ENCODE assay signal across 15 mouse cellular contexts in genomic region chr2:83396820-83397609, GRCm38 (mm10).
DNase-seq lines count a peak whose midpoint lies in the region; ATAC-seq lines count a peak whose summit lies in the region.
"Had no signal": no experiment of that assay in that cellular context is flagged by ENCODE, and none has a peak within 500 bp of the region (broad histone marks: within the 10 kb centered on the region; RNA-seq: fewer than 3 reads in every experiment).

No protein-coding gene starts in this region.

- no peaks in the 10 kb centered on the region for H3K4me1 ChIP-seq in neural tube, embryonic 12.5 days
- no peaks in the 10 kb centered on the region for H3K4me1 ChIP-seq in forebrain, embryonic 15.5 days
- 0 out of 2 replicates have a peak, but pooled peaks cover 2% of the 10 kb centered on the region for H3K4me1 ChIP-seq in hindbrain, embryonic 16.5 days (ENCODE audit: control insufficient read depth, insufficient read depth, low read depth, low read length)
- H3K4me1 ChIP-seq: limb, embryonic 13.5 days; liver, embryonic 15.5 days had no signal

- no peak overlapping the region for H3K4me3 ChIP-seq in neural tube, embryonic 12.5 days
- H3K4me3 ChIP-seq in forebrain, embryonic 15.5 days, result no peak overlapping the region
- H3K4me3 ChIP-seq in hindbrain, embryonic 16.5 days (ENCODE audit: low read length), result no peak overlapping the region
- H3K4me3 ChIP-seq: limb, embryonic 13.5 days; liver, embryonic 15.5 days had no signal

- ATAC-seq in neural tube, embryonic 12.5 days (ENCODE audit: low FRiP score, low read depth), result peak; percentile 65
- peak; percentile 66 for ATAC-seq in forebrain, embryonic 15.5 days (replicated peaks)
- peak; percentile 78 for ATAC-seq in hindbrain, embryonic 16.5 days
- no peak for ATAC-seq in activated CD4-positive, CD25-positive, alpha-beta regulatory T cell, adult 4 months

- no peak overlapping the region for H3K27ac ChIP-seq in neural tube, embryonic 12.5 days
- no peak overlapping the region for H3K27ac ChIP-seq in forebrain, embryonic 15.5 days (replicated peaks)
- no peak overlapping the region for H3K27ac ChIP-seq in hindbrain, embryonic 16.5 days (ENCODE audit: low read depth, low read length)
- H3K27ac ChIP-seq: limb, embryonic 13.5 days; liver, embryonic 15.5 days had no signal

- no peaks in the 10 kb centered on the region for H3K9me3 ChIP-seq in neural tube, embryonic 12.5 days
- no peaks in the 10 kb centered on the region for H3K9me3 ChIP-seq in forebrain, embryonic 15.5 days
- no peaks in the 10 kb centered on the region for H3K9me3 ChIP-seq in hindbrain, embryonic 16.5 days (ENCODE audit: control insufficient read depth, low read length)
- H3K9me3 ChIP-seq: limb, embryonic 13.5 days; liver, embryonic 15.5 days had no signal

- no peak for DNase-seq in neural tube, embryonic 10.5 days (ENCODE audit: extremely low spot score, low spot score)
- DNase-seq in cerebellum, adult 11-12 months, result no peak
- no peak for DNase-seq in heart, postnatal 36 days
- DNase-seq in layer of hippocampus, postnatal 36 days, result no peak
- DNase-seq: adrenal gland, adult 2 months; cerebellum, postnatal 10 days; gastrocnemius, postnatal 14 days; lung, postnatal 14 days; thymus, postnatal 4 days had no signal

- WGBS in neural tube, embryonic 12.5 days, result 30% methylated on average over 2 of the region's 2 CpGs
- 6% methylated on average over 2 of the region's 2 CpGs for WGBS in forebrain, embryonic 15.5 days
- WGBS in hindbrain, embryonic 16.5 days, result 28% methylated on average over 2 of the region's 2 CpGs

- H3K36me3 ChIP-seq in neural tube, embryonic 12.5 days, result no peaks in the 10 kb centered on the region
- H3K36me3 ChIP-seq in forebrain, embryonic 15.5 days, result no peaks in the 10 kb centered on the region
- H3K36me3 ChIP-seq in hindbrain, embryonic 16.5 days (ENCODE audit: control insufficient read depth, insufficient read depth, low read length), result no peaks in the 10 kb centered on the region
- H3K36me3 ChIP-seq: limb, embryonic 13.5 days; liver, embryonic 15.5 days had no signal

- no peak overlapping the region for H3K9ac ChIP-seq in neural tube, embryonic 12.5 days
- no peak overlapping the region for H3K9ac ChIP-seq in forebrain, embryonic 15.5 days (replicated peaks)
- no peak overlapping the region for H3K9ac ChIP-seq in hindbrain, embryonic 16.5 days (ENCODE audit: low read depth, low read length)
- H3K9ac ChIP-seq: limb, embryonic 13.5 days; liver, embryonic 15.5 days had no signal

- intact Hi-C loops in heart, postnatal 36 days (cut with DNase I), result no loop called here

- no peaks in the 10 kb centered on the region for H3K27me3 ChIP-seq in neural tube, embryonic 12.5 days (replicated peaks)
- H3K27me3 ChIP-seq in forebrain, embryonic 15.5 days, result no peaks in the 10 kb centered on the region
- no peaks in the 10 kb centered on the region for H3K27me3 ChIP-seq in hindbrain, embryonic 16.5 days (replicated peaks; ENCODE audit: control insufficient read depth, insufficient read depth, low read length)
- H3K27me3 ChIP-seq: limb, embryonic 13.5 days; liver, embryonic 15.5 days had no signal

- no peak overlapping the region for H3K4me2 ChIP-seq in neural tube, embryonic 12.5 days (replicated peaks)
- no peak overlapping the region for H3K4me2 ChIP-seq in forebrain, embryonic 15.5 days (replicated peaks)
- no peak overlapping the region for H3K4me2 ChIP-seq in hindbrain, embryonic 16.5 days (ENCODE audit: low read length)
- H3K4me2 ChIP-seq: limb, embryonic 13.5 days; liver, embryonic 15.5 days had no signal
